Mouse (Mus musculus) spleen, adult 2 months (tissue): ENCODE results near the gene Cacna1a. TPM values are rescaled to one million over a fixed set of nuclear protein-coding genes. Genes with fewer than 3 reads are reported as not detected.

ENCODE experiments used
- DNase-seq, 2 experiments: peaks; one replicate each; pipeline versions ENCODE4 v3.0.0 to v3.0.0-alpha.2; 2012 to 2021; ENCODE audit warnings: low spot score in 2 of 2, low read depth in 1 of 2
- H3K27ac ChIP-seq: fragments of 200-500 bp; 2 replicates; pipeline ENCODE4 v1.5.1; 2012; ENCODE audit warnings: low read length, inconsistent platforms; ENCODE audit not compliant: insufficient read depth
- H3K27me3 ChIP-seq: fragments of 200-500 bp; 2 replicates; pipeline ENCODE4 v1.6.1; 2012; ENCODE audit warnings: mild to moderate bottlenecking, moderate library complexity, low read length, inconsistent platforms; ENCODE audit not compliant: control insufficient read depth, insufficient read depth
- H3K36me3 ChIP-seq: fragments of 200-500 bp; 2 replicates; pipeline ENCODE4 v1.6.1; 2012; ENCODE audit warnings: mild to moderate bottlenecking, low read length, inconsistent platforms; ENCODE audit not compliant: control insufficient read depth, insufficient read depth
- H3K4me1 ChIP-seq: fragments of 200-500 bp; 2 replicates; pipeline ENCODE4 v1.6.1; 2011; ENCODE audit warnings: inconsistent platforms; ENCODE audit not compliant: control insufficient read depth, insufficient read depth, insufficient read length
- H3K4me3 ChIP-seq: fragments of 200-500 bp; 2 replicates; pipeline ENCODE4 v1.5.1; 2011; ENCODE audit warnings: mild to moderate bottlenecking, inconsistent platforms; ENCODE audit not compliant: insufficient read depth, insufficient read length; ENCODE audit errors: extremely low read depth
- CTCF ChIP-seq: fragments of 200-500 bp; IDR thresholded peaks from 2 replicates; pipeline ENCODE4 v1.5.1; 2011; ENCODE audit warnings: mild to moderate bottlenecking, inconsistent platforms; ENCODE audit not compliant: insufficient read depth, insufficient read length, insufficient replicate concordance; ENCODE audit errors: extremely low read depth
- POLR2A ChIP-seq: fragments of 200-500 bp; IDR thresholded peaks from 2 replicates; pipeline ENCODE4 v1.6.1; 2011; ENCODE audit warnings: low read depth, low read length, inconsistent platforms
- WGBS: fragments of 180-500 bp; shearing (Covaris S2); methylation state at CpG from one replicate; pipeline ENCODE4 v1.1.7; 2018; 5-methylcytosine and 5-hydroxymethylcytosine counted together
- polyA plus RNA-seq: library from polyadenylated mRNA; depleted of rRNA; stranded (reverse); fragments of >200 nt; gene quantifications from 2 replicates; pipeline ENCODE4 v1.2.3, GENCODE M21; 2012

Gene Cacna1a
- polyA plus RNA-seq, 1 experiment: 7.0 TPM

DNA sequence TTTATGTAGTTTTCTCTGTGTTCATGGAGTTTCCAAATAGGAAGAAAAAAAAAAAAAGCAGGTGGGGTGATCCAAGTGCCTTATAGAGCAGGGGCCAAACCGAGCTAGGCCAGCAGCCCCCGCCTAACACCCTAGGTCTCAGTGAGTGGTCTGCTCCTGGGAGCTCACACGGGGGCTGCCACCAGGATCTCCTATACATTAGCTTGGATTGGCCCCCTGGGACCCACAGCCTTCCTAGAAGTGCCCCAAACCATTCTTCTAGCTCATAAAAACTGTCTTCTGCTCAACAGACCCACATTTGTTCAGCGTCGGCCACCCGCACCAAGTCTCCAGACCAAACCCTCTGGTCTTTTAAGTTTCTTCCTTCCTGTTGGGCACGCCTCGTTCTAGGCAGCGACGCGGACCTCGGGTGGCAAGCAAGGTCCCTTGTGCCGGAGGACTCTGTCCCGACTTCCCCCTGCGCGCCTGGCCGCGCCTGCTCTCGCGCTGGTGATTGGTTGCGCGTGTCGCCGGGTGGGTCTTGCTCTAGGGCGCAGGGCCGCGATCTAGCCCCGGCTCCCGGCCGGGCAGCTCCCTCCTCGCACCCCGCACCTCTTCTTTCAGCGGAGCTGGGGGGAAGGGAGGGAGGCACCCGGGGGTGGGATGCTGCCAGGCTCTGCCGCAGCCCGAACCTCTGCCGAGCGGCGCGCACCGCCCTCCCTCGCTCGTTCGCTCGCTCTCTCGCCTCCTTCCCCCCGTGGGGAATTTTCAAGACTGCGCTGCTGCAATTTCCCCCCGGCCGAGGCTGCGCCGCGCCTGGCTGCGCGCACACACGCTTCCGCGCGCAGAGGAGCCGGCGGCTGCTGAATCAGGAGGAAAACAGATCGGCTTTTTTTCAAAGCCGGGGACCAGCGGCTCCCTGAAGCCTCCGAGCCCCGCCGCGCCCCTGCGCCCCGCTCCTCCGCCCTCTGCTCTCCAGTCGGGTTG is 25.9 kb downstream of the Cacna1a start:
- no peak for TF ChIP-seq POLR2A
- no peak for TF ChIP-seq CTCF
- Histone ChIP-seq H3K27ac (no peak overlapping the region), H3K4me1 (peaks cover 10% of the 10 kb centered on the region; the same call in 1 of the 2 replicates), H3K4me3 (peak overlapping the region; percentile 13; the same call in 1 of the 2 replicates), H3K36me3 (no peaks in the 10 kb centered on the region), H3K27me3 (peaks cover 16% of the 10 kb centered on the region)
- DNase-seq: no peak
- WGBS: 4% methylated on average over 72 of the region's 72 CpGs

DNA sequence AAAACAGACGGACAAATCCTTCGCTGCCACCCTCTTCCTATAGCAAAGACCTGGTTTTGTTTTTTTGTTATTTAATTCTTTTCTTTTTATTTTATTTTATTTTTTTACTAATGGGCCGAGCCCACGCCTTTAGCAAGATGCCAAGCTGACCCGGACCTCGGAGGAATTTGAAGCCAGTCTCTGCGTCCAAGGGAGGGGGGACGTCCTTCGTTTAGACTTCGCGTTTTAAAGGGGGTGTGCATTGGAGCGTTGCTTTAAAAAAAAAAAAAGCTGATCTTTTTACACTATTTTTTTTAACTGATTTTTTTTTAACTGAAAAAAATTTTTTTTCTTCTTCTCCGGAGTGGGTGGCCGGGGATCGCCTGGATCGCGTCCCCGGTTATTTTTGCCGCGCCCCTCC is 26.7 kb downstream of the Cacna1a start:
- WGBS: 1% methylated on average over 20 of the region's 20 CpGs
- Histone ChIP-seq H3K36me3 (no peaks in the 10 kb centered on the region), H3K27me3 (peaks cover 16% of the 10 kb centered on the region), H3K4me1 (peaks cover 10% of the 10 kb centered on the region; the same call in 1 of the 2 replicates), H3K27ac (no peak overlapping the region), H3K4me3 (peak overlapping the region; percentile 13; the same call in 1 of the 2 replicates)
- DNase-seq: no peak
- TF ChIP-seq CTCF (no peak), POLR2A (no peak)

DNA sequence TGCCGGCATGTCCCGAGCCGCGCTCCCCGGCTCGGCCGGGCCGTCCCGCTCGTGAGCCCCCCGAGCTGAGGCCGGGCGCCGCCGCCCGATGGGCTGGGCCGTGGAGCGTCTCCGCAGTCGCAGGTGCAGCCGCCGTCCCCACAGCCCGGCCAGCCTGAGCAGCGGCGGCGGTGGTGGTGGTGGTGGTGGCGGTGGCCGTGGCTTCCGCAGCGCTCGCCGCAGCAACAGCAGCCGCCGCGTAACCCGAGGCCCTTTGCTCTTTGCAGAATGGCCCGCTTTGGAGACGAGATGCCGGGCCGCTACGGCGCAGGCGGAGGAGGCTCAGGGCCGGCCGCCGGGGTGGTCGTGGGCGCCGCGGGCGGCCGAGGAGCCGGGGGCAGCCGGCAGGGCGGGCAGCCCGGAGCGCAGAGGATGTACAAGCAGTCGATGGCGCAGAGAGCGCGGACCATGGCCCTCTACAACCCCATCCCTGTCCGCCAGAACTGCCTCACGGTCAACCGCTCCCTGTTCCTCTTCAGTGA is 27.2 kb downstream of the Cacna1a start:
- Histone ChIP-seq H3K4me1 (peaks cover 10% of the 10 kb centered on the region; the same call in 1 of the 2 replicates), H3K4me3 (no peak overlapping the region), H3K27ac (no peak overlapping the region), H3K36me3 (no peaks in the 10 kb centered on the region), H3K27me3 (peaks cover 16% of the 10 kb centered on the region)
- TF ChIP-seq POLR2A (no peak), CTCF (no peak)
- 2% methylated on average over 51 of the region's 64 CpGs for WGBS
- no peak for DNase-seq

DNA sequence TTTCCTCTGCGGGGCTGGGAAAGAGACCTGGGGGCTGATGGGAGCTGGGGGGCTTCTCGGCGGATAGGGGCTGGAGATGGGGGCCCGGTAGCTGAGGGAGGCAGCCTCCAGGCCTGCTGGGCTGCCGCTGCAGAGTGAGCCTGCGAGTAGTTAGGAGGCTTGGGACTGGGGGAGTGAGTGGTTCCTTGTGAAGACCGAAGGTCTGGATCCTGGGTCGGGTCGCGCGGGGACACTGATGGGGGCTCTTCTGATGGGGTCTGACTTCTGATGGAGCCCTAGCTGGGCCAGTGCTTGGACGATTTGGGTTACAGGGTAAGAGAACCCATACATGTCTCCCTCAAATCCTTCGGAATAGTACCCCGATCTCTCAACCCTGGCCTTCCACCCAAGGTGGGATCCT is 27.8 kb downstream of the Cacna1a start:
- no peak overlapping the region for H3K4me3 ChIP-seq
- 29% methylated on average over 14 of the region's 14 CpGs for WGBS
- no peaks in the 10 kb centered on the region for H3K36me3 ChIP-seq
- H3K27ac ChIP-seq: no peak overlapping the region
- peaks cover 10% of the 10 kb centered on the region; the same call in 1 of the 2 replicates for H3K4me1 ChIP-seq
- DNase-seq: no peak
- H3K27me3 ChIP-seq: peaks cover 16% of the 10 kb centered on the region
- no peak for TF ChIP-seq CTCF

DNA sequence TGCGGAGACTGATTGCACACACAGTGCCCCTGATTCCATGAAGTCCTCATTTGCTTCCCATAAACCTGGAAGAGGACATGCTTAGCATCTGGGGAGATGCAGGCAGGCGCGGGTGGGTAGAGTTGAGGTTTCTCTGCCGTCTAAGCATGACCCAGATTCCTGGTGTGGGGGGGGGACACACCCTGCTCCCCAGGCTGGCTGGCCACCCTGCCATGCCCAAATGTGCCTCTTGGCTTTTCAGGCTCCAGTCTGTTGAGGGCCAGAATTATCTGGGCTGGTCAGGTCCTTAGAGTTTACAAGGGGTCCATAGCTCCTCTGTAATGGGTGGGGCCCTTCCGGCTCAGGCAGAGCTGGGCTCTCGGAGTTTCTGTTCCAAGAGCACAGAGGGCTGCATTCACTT is 28.7 kb downstream of the Cacna1a start:
- WGBS: 73% methylated on average over 6 of the region's 6 CpGs
- H3K27ac ChIP-seq: no peak overlapping the region
- H3K4me3 ChIP-seq: no peak overlapping the region
- H3K27me3 ChIP-seq: peaks cover 16% of the 10 kb centered on the region
- no peaks in the 10 kb centered on the region for H3K36me3 ChIP-seq
- TF ChIP-seq POLR2A: no peak
- TF ChIP-seq CTCF: no peak
- H3K4me1 ChIP-seq: peaks cover 10% of the 10 kb centered on the region; the same call in 1 of the 2 replicates
- DNase-seq: no peak

DNA sequence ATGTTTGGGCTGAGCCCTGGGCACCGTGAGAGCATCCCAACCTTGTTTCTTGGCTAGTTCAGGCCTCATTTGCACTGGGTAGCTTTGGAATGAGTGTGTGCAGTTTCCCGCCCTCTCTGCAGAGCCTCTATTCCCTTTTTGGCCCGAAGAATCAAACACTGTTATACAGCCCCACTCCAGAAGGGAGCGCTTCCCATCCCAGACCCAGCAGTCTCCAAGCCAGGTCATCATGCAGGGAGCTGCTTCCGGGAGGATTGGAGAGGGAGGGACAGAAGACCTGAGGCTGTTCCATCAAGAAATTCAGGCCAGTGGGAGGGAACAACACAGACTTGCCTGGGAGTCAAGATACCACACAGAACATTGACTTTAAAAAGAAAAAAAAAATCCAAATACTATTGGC is 29.6 kb downstream of the Cacna1a start:
- Histone ChIP-seq H3K27ac (no peak overlapping the region), H3K4me3 (no peak overlapping the region), H3K27me3 (peaks cover 16% of the 10 kb centered on the region), H3K4me1 (peaks cover 10% of the 10 kb centered on the region; the same call in 1 of the 2 replicates), H3K36me3 (no peaks in the 10 kb centered on the region)
- 63% methylated on average over 5 of the region's 5 CpGs for WGBS
- DNase-seq: no peak
- TF ChIP-seq CTCF (no peak), POLR2A (no peak)
